Mouse (Mus musculus): ENCODE measurements at regions not wholly inside any gene's neighbourhood (a gene's known extent, or its start where the extent isn't known, plus 50 kb on each side); places are given as distances from the start of the nearest gene placed in this dataset.

DNA sequence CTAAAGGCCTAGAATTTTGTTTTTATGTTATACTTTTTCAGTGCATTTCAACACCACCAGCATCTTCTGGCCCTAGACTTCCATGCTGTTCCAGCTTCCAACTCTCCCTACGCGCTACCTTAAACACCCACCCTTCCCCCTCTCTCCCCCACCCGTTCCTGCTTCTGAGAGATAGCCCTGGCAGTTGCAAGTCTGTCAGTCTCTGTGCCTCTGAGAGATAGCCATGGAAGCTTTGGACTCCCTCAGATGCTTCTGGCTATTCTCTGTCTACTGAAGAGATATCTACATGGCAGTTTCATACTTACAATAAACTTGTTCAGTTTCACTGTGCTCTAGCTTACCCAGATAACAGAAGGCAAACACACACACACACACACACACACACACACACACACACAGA lies 252.3 kb upstream of the H2al1a start:
- TF ChIP-seq CTCF (IDR thresholded peaks at IDR 0.05; ENCODE audit: low read depth) = no peak
- no peak for TF ChIP-seq EP300 (IDR thresholded peaks at IDR 0.05; ENCODE audit: low read depth)

Data from liver, postnatal 0 days (tissue).